Mouse (Mus musculus): Measurements from ENCODE around the gene Per2. TPM values are rescaled to one million over a fixed set of nuclear protein-coding genes. Genes with fewer than 3 reads are reported as not detected.

The Per2 gene
- total and polyA plus RNA-seq, 3 experiments: 2.7 to 5.8 (median 4.7) TPM

- TF ChIP-seq JUND (conservative IDR thresholded peaks at IDR 0.05; ENCODE audit: low read depth, low read length): no peak
- TF ChIP-seq ZKSCAN1 (IDR thresholded peaks at IDR 0.05; ENCODE audit: borderline replicate concordance, low read depth, low read length): no peak
- no peak for TF ChIP-seq USF1 (IDR thresholded peaks at IDR 0.05; ENCODE audit: low read depth, low read length)
- peak; percentile 96 for TF ChIP-seq NRF1 (IDR thresholded peaks at IDR 0.05; ENCODE audit: low read depth, low read length)
- TF ChIP-seq POLR2AphosphoS2 (IDR thresholded peaks at IDR 0.05; ENCODE audit: low read depth, low read length): no peak
Measured at GRCm38 (mm10) chr1:91494457-91495140, 35.5 kb upstream of the Per2 start, which contains the start of gene Traf3ip1 (continued).

GRCm38 (mm10) chr1:91493938-91494337, 34.8 kb upstream of the Per2 start:
- H3K27me3 ChIP-seq (replicated peaks): peaks cover 14% of the 10 kb centered on the region
- H3K9ac ChIP-seq (ENCODE audit: insufficient read depth, low read depth): peak overlapping the region; percentile 14; the same call in 1 of the 2 replicates
- TF ChIP-seq ZKSCAN1 (IDR thresholded peaks at IDR 0.05; ENCODE audit: borderline replicate concordance, low read depth, low read length): no peak
- no peak for TF ChIP-seq NRF1 (IDR thresholded peaks at IDR 0.05; ENCODE audit: low read depth, low read length)
- no peak for TF ChIP-seq PAX5 (IDR thresholded peaks at IDR 0.05; ENCODE audit: low read length)
- DNase-seq (ENCODE audit: extremely low read depth): no peak
- dilution Hi-C loops (cut with MboI; ENCODE audit: extremely low pct_ligation_motif_present, extremely low pct_unique_long_range_greater_than_20kb, low sequenced_read_pairs): no loop called here
- in situ Hi-C loops (cut with MboI; ENCODE audit: low pct_ligation_motif_present, low pct_unique_long_range_greater_than_20kb, low sequenced_read_pairs): loop anchor here (5.0 kb wide), 1 partner anchor 67 kb away; no protein-coding TSS in a partner anchor
- peaks cover 6 to 21% of the 10 kb centered on the region in 2 experiments for H3K4me1 ChIP-seq (ENCODE audit: control insufficient read depth in 1 of 2, insufficient read depth in 2 of 2)
- peaks cover 0 to 14% of the 10 kb centered on the region in 2 experiments for H3K36me3 ChIP-seq (replicated peaks in 1 of 2; ENCODE audit: control insufficient read depth in 1 of 2, insufficient read depth in 1 of 2, low read length in 1 of 2)
- peak overlapping the region; percentile 28 to 85 (median 28) for H3K4me3 ChIP-seq (replicated peaks in 1 of 3; ENCODE audit: low read depth in 2 of 3, low read length in 2 of 3, poor library complexity in 1 of 3)
- no peak overlapping the region for H3K27ac ChIP-seq (ENCODE audit: insufficient read depth, low read depth)
- no peaks in the 10 kb centered on the region for H3K79me2 ChIP-seq (replicated peaks; ENCODE audit: control insufficient read depth, extremely low read depth, insufficient read depth, poor library complexity, severe bottlenecking)
- H3K9me3 ChIP-seq (replicated peaks; ENCODE audit: low read length): no peaks in the 10 kb centered on the region
- peak overlapping the region; percentile 69 for H3K4me2 ChIP-seq (ENCODE audit: insufficient read depth, low read depth, poor library complexity, severe bottlenecking)

- peaks cover 0 to 5% of the 10 kb centered on the region in 2 experiments for H3K36me3 ChIP-seq (replicated peaks in 1 of 2; ENCODE audit: control insufficient read depth in 1 of 2, insufficient read depth in 1 of 2, low read length in 1 of 2)
- H3K9ac ChIP-seq (ENCODE audit: insufficient read depth, low read depth): no peak overlapping the region
- H3K27ac ChIP-seq (ENCODE audit: insufficient read depth, low read depth): no peak overlapping the region
- H3K4me1 ChIP-seq (ENCODE audit: control insufficient read depth in 1 of 2, insufficient read depth in 2 of 2): peaks cover 6 to 21% of the 10 kb centered on the region in 2 experiments
- no peak overlapping the region for H3K4me2 ChIP-seq (ENCODE audit: insufficient read depth, low read depth, poor library complexity, severe bottlenecking)
- DNase-seq (ENCODE audit: extremely low read depth): no peak
- no peak overlapping the region for H3K4me3 ChIP-seq (replicated peaks in 1 of 3; ENCODE audit: low read depth in 2 of 3, low read length in 2 of 3, poor library complexity in 1 of 3)
- H3K79me2 ChIP-seq (replicated peaks; ENCODE audit: control insufficient read depth, extremely low read depth, insufficient read depth, poor library complexity, severe bottlenecking): no peaks in the 10 kb centered on the region
- H3K27me3 ChIP-seq (replicated peaks): peaks cover 14% of the 10 kb centered on the region
- in situ Hi-C loops (cut with MboI; ENCODE audit: low pct_ligation_motif_present, low pct_unique_long_range_greater_than_20kb, low sequenced_read_pairs): loop anchor here (5.0 kb wide), 1 partner anchor 65 kb away; no protein-coding TSS in a partner anchor
- no peak for TF ChIP-seq MAFK (IDR thresholded peaks at IDR 0.05; ENCODE audit: insufficient replicate concordance, low read length)
- TF ChIP-seq HCFC1 (IDR thresholded peaks at IDR 0.05; ENCODE audit: low read depth, low read length): no peak
- no peak for TF ChIP-seq CHD1 (IDR thresholded peaks at IDR 0.05; ENCODE audit: low read depth, low read length)
- no peak for TF ChIP-seq SMC3 (IDR thresholded peaks at IDR 0.05; ENCODE audit: low read depth, low read length)
- no peak for TF ChIP-seq JUN (IDR thresholded peaks at IDR 0.05; ENCODE audit: insufficient read depth, low read depth, low read length)
- TF ChIP-seq ZNF384 (IDR thresholded peaks at IDR 0.05; ENCODE audit: low read depth, low read length): no peak
- TF ChIP-seq GABPA (IDR thresholded peaks at IDR 0.05; ENCODE audit: insufficient replicate concordance, low read depth, low read length): no peak
- no peak for TF ChIP-seq MEF2A (IDR thresholded peaks at IDR 0.05; ENCODE audit: borderline replicate concordance, low read depth, low read length)
- no peak for TF ChIP-seq KAT2A (IDR thresholded peaks at IDR 0.05; ENCODE audit: insufficient replicate concordance, low read length)
- TF ChIP-seq MAX (IDR thresholded peaks at IDR 0.05; ENCODE audit: low read length): no peak
- TF ChIP-seq USF2 (conservative IDR thresholded peaks at IDR 0.05; ENCODE audit: low read depth, low read length): no peak
- TF ChIP-seq JUND (conservative IDR thresholded peaks at IDR 0.05; ENCODE audit: low read depth, low read length): no peak
- no peak for TF ChIP-seq ZMIZ1 (IDR thresholded peaks at IDR 0.05; ENCODE audit: low read depth, low read length)
- no peak for TF ChIP-seq BHLHE40 (IDR thresholded peaks at IDR 0.05; ENCODE audit: low read depth, low read length)
- no peak for TF ChIP-seq USF1 (IDR thresholded peaks at IDR 0.05; ENCODE audit: low read depth, low read length)
- TF ChIP-seq E2F4 (IDR thresholded peaks at IDR 0.05; ENCODE audit: insufficient replicate concordance, low read depth, low read length): no peak
- TF ChIP-seq NRF1 (IDR thresholded peaks at IDR 0.05; ENCODE audit: low read depth, low read length): no peak
- TF ChIP-seq EP300 (IDR thresholded peaks at IDR 0.05; ENCODE audit: low read length): no peak
- TF ChIP-seq TCF12 (IDR thresholded peaks at IDR 0.05; ENCODE audit: low read depth, low read length): no peak
- dilution Hi-C loops (cut with MboI; ENCODE audit: extremely low pct_ligation_motif_present, extremely low pct_unique_long_range_greater_than_20kb, low sequenced_read_pairs): no loop called here
- no peaks in the 10 kb centered on the region for H3K9me3 ChIP-seq (replicated peaks; ENCODE audit: low read length)
Measured at GRCm38 (mm10) chr1:91492740-91493139, 33.6 kb upstream of the Per2 start.
